Mouse (Mus musculus) spleen, postnatal 0 days (tissue): Measurements from ENCODE around the gene Ccnyl1. TPM values are rescaled to one million over a fixed set of nuclear protein-coding genes. Genes with fewer than 3 reads are reported as not detected.

Experiments
- polyA plus RNA-seq: library from polyadenylated mRNA; unstranded; fragments of >200 nt; fragmentation: Nextera tagmentation; extraction: Ambion mirVana; gene quantifications from 2 replicates; pipeline ENCODE4 v1.2.1, GENCODE M21; 2015

The Ccnyl1 gene
- 2.1 and 2.4 TPM in 2 replicates for polyA plus RNA-seq

GRCm38 (mm10) chr1:64690213-64691013, at the start of gene Ccnyl1:
Gene Ccnyl1, plus strand, starts transcription at chr1:64690455.

GRCm38 (mm10) chr1:64737502-64738179, 47.4 kb downstream of the Ccnyl1 start, which contains the start of gene Fzd5:
Gene Fzd5, minus strand, starts transcription at chr1:64737751.

Other genes with a start within 250 kb of the Ccnyl1 start
- 13.9 and 14.2 TPM in 2 replicates for gene Creb1, start 157.8 kb upstream of the Ccnyl1 start, polyA plus RNA-seq
- gene Mettl21a, start 73.2 kb upstream of the Ccnyl1 start, polyA plus RNA-seq = 10.5 and 10.8 TPM in 2 replicates
- gene Fzd5, start 47.3 kb downstream of the Ccnyl1 start, polyA plus RNA-seq = 0.94 and 1.2 TPM in 2 replicates